Mouse (Mus musculus) hindbrain, postnatal 0 days (tissue): ENCODE measurements around the gene Zfp853. TPM values are rescaled to one million over a fixed set of nuclear protein-coding genes. Genes with fewer than 3 reads are reported as not detected.

ENCODE experiments used
- ATAC-seq: fragments of 200-750 bp; cut with Nextera tagmentation; 2 replicates; pipeline ENCODE4 v1.8.0; 2017; ENCODE audit warnings: mild to moderate bottlenecking, moderate TSS enrichment, moderate library complexity
- DNase-seq: peaks from one replicate; pipeline ENCODE4 v3.0.0-alpha.2; 2015; ENCODE audit warnings: low spot score
- H3K27ac ChIP-seq: fragments of 300-500 bp; sonication (generic); 2 replicates; pipeline ENCODE4 v1.5.1; 2014; ENCODE audit warnings: mild to moderate bottlenecking
- H3K27me3 ChIP-seq: fragments of 300-500 bp; sonication (generic); 2 replicates; pipeline ENCODE4 v1.6.1; 2014; ENCODE audit warnings: low read length, mixed read lengths; ENCODE audit not compliant: insufficient read depth
- H3K36me3 ChIP-seq: fragments of 300-500 bp; sonication (generic); 2 replicates; pipeline ENCODE4 v1.6.1; 2014; ENCODE audit warnings: low read length, mixed read lengths; ENCODE audit not compliant: insufficient read depth
- H3K4me1 ChIP-seq: fragments of 300-500 bp; sonication (generic); 2 replicates; pipeline ENCODE4 v1.6.1; 2014; ENCODE audit warnings: antibody characterized with exemption, low read length, mixed read lengths; ENCODE audit not compliant: insufficient read depth
- H3K4me2 ChIP-seq: fragments of 300-500 bp; sonication (generic); 2 replicates; pipeline ENCODE4 v1.6.1; 2014; ENCODE audit warnings: low read depth, mild to moderate bottlenecking, low read length, moderate library complexity, mixed read lengths
- H3K4me3 ChIP-seq: fragments of 300-500 bp; sonication (generic); 2 replicates; pipeline ENCODE4 v1.5.1; 2014; ENCODE audit warnings: low read length
- H3K9ac ChIP-seq: fragments of 300-500 bp; sonication (generic); replicated peaks from 2 replicates; pipeline ENCODE4 v1.6.1; 2014; ENCODE audit warnings: mild to moderate bottlenecking, low read length, moderate library complexity, mixed read lengths
- H3K9me3 ChIP-seq: fragments of 300-500 bp; sonication (generic); 2 replicates; pipeline ENCODE4 v1.6.1; 2016; ENCODE audit warnings: low read length, mixed read lengths
- CTCF ChIP-seq: IDR thresholded peaks from 2 replicates; pipeline ENCODE4 v1.5.1; 2016; ENCODE audit warnings: antibody characterized with exemption, control low read depth, low read depth
- WGBS: fragments of 180-500 bp; shearing (Covaris S2); extraction: QIAGEN DNeasy Blood & Tissue Kit; methylation state at CpG from one replicate; pipeline ENCODE4 v1.1.7; 2014; 5-methylcytosine and 5-hydroxymethylcytosine counted together
- polyA plus RNA-seq: library from polyadenylated mRNA; unstranded; fragments of >200 nt; fragmentation: Nextera tagmentation; extraction: Ambion mirVana; gene quantifications from 2 replicates; pipeline ENCODE4 v1.2.1, GENCODE M21; 2015
- total RNA-seq: library from RNA; depleted of rRNA; stranded (reverse); fragments of >200 nt; gene quantifications from 2 replicates; pipeline ENCODE4 v1.2.3, GENCODE M21; 2014

Gene Zfp853
- total and polyA plus RNA-seq, 2 experiments from 2014 or later = 0.53 to 33.5 TPM

GRCm38 (mm10) chr5:143297986-143298385 lies 4.6 kb upstream of the Zfp853 start:
- H3K9ac ChIP-seq = no peak overlapping the region
- no peaks in the 10 kb centered on the region for H3K9me3 ChIP-seq
- H3K36me3 ChIP-seq = peaks cover 17% of the 10 kb centered on the region
- 0 out of 2 replicates have a peak, but pooled peaks cover 4% of the 10 kb centered on the region for H3K4me1 ChIP-seq
- TF ChIP-seq CTCF = no peak
- no peak overlapping the region for H3K27ac ChIP-seq
- WGBS = 90% methylated on average over 9 of the region's 9 CpGs
- no peak overlapping the region for H3K4me3 ChIP-seq
- DNase-seq = no peak
- no peaks in the 10 kb centered on the region for H3K27me3 ChIP-seq
- H3K4me2 ChIP-seq = no peak overlapping the region
- ATAC-seq = no peak

- Histone ChIP-seq H3K9me3 (no peaks in the 10 kb centered on the region), H3K27me3 (no peaks in the 10 kb centered on the region; the same call in 1 of the 2 replicates), H3K4me3 (no peak overlapping the region), H3K4me2 (no peak overlapping the region), H3K36me3 (0 out of 2 replicates have a peak, but pooled peaks cover 4% of the 10 kb centered on the region), H3K27ac (no peak overlapping the region), H3K4me1 (0 out of 2 replicates have a peak, but pooled peaks cover 4% of the 10 kb centered on the region), H3K9ac (no peak overlapping the region)
- TF ChIP-seq CTCF = no peak
- 55% methylated on average over 2 of the region's 2 CpGs for WGBS
- DNase-seq (no peak), ATAC-seq (no peak; the same call in 1 of the 2 replicates)
Observed at GRCm38 (mm10) chr5:143295330-143295729, 1.9 kb upstream of the Zfp853 start.

DNA sequence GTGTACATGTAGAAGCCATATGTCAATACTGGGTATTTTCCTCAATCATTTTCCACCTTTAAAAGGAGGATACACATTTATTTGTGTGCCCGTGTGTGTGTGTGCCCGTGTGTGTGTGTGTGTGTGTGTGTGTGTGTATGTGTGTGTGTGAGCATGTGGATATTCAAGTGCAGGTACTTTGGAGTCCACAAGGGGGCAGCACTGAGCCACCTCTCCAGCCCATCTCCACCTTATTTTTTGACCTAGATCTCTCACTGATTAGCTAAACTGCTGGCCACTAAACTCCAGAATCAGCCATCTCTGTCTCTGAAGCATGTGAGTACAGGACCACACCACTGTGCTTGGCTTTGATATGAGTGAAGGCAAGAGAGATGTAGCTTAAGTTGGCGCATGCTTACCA lies 1.4 kb upstream of the Zfp853 start:
- H3K36me3 ChIP-seq = 0 out of 2 replicates have a peak, but pooled peaks cover 4% of the 10 kb centered on the region
- no peaks in the 10 kb centered on the region for H3K9me3 ChIP-seq
- 92% methylated on average over 3 of the region's 3 CpGs for WGBS
- H3K4me2 ChIP-seq = no peak overlapping the region
- 0 out of 2 replicates have a peak, but pooled peaks cover 4% of the 10 kb centered on the region for H3K4me1 ChIP-seq
- TF ChIP-seq CTCF = peak; percentile 61
- no peak overlapping the region for H3K27ac ChIP-seq
- H3K4me3 ChIP-seq = no peak overlapping the region
- no peak for ATAC-seq
- no peaks in the 10 kb centered on the region; the same call in 1 of the 2 replicates for H3K27me3 ChIP-seq
- DNase-seq = no peak
- H3K9ac ChIP-seq = no peak overlapping the region

- H3K4me3 ChIP-seq = peak overlapping the region; percentile 52
- no peak; the same call in 1 of the 2 replicates for TF ChIP-seq CTCF
- ATAC-seq (peak; percentile 8; the same call in 1 of the 2 replicates), DNase-seq (no peak)
- H3K9ac ChIP-seq = peak overlapping the region; percentile 65
- 3% methylated on average over 18 of the region's 19 CpGs for WGBS
- peak overlapping the region; percentile 86 for H3K4me2 ChIP-seq
- no peaks in the 10 kb centered on the region for H3K9me3 ChIP-seq
- H3K27ac ChIP-seq = no peak overlapping the region
- no peaks in the 10 kb centered on the region for H3K36me3 ChIP-seq
- H3K4me1 ChIP-seq = 0 out of 2 replicates have a peak, but pooled peaks cover 4% of the 10 kb centered on the region
- peaks cover 18% of the 10 kb centered on the region for H3K27me3 ChIP-seq
Observed at GRCm38 (mm10) chr5:143292879-143293278, 544 bp downstream of the Zfp853 start.

GRCm38 (mm10) chr5:143289299-143289698 lies 4.1 kb downstream of the Zfp853 start:
- H3K9me3 ChIP-seq = no peaks in the 10 kb centered on the region
- no peak overlapping the region for H3K4me2 ChIP-seq
- no peaks in the 10 kb centered on the region for H3K36me3 ChIP-seq
- H3K27ac ChIP-seq = no peak overlapping the region
- H3K27me3 ChIP-seq = peaks cover 26% of the 10 kb centered on the region
- H3K4me3 ChIP-seq = no peak overlapping the region
- no peak for ATAC-seq
- H3K9ac ChIP-seq = no peak overlapping the region
- no peak for DNase-seq
- TF ChIP-seq CTCF = no peak
- H3K4me1 ChIP-seq = 0 out of 2 replicates have a peak, but pooled peaks cover 7% of the 10 kb centered on the region
- WGBS = 60% methylated on average over 9 of the region's 9 CpGs

- WGBS = 24% methylated on average over 9 of the region's 9 CpGs
- TF ChIP-seq CTCF = no peak
- DNase-seq = no peak
- no peaks in the 10 kb centered on the region for H3K36me3 ChIP-seq
- 0 out of 2 replicates have a peak, but pooled peaks cover 2% of the 10 kb centered on the region for H3K4me1 ChIP-seq
- ATAC-seq = no peak
- peaks cover 26% of the 10 kb centered on the region for H3K27me3 ChIP-seq
- peak overlapping the region; percentile 46 for H3K4me2 ChIP-seq
- H3K4me3 ChIP-seq = peak overlapping the region; percentile 25; the same call in 1 of the 2 replicates
- 0 out of 2 replicates have a peak overlapping the region, but pooled peaks have one; percentile 2 for H3K9ac ChIP-seq
- H3K27ac ChIP-seq = no peak overlapping the region
- no peaks in the 10 kb centered on the region for H3K9me3 ChIP-seq
Observed at GRCm38 (mm10) chr5:143288378-143288911, 5.0 kb downstream of the Zfp853 start.
